In the genomic region with DNA sequence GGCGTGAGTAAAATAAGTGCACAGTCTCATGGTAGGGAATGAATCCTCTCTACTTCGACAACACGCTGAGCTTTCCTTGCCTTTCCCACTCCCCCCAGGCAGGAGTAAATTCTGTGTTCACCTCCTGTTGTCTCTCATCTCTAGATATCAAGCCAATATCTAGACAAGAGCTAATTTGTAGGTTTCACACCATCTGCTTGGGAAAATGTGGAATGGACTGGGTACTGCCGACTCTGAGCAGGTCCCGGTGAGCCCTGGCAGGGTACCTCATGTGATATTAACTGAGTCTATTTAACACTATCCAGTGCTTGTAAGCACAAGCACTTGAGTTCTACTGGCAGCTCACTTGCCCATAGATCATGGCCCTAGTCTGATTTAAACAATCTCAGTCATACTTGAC, we compare ENCODE assay signal across 28 mouse cellular contexts.
"Had no signal": no experiment of that assay in that cellular context is flagged by ENCODE, and none has a peak within 500 bp of the region (broad histone marks: within the 10 kb centered on the region; RNA-seq: fewer than 3 reads in every experiment).

No protein-coding gene starts in this region.

- H3K4me3 ChIP-seq: heart, adult 2 months; heart, embryonic 10.5 days; heart, embryonic 12.5 days; hindbrain, embryonic 10.5 days; hindbrain, embryonic 12.5 days; intestine, embryonic 15.5 days; layer of hippocampus, adult 2 months; left cerebral cortex, adult 2 months; limb, embryonic 10.5 days; limb, embryonic 12.5 days; liver, embryonic 13.5 days; liver, embryonic 15.5 days had no signal

- DNase-seq: gastrocnemius, postnatal 25 days; heart, adult 2 months; heart, postnatal 10 days; heart, postnatal 4 days; kidney, adult 18-20 months; kidney, adult 8-10 months; kidney, postnatal 10 days; kidney, postnatal 25 days; kidney, postnatal 4 days; liver; liver, embryonic 13.5 days; liver, postnatal 0 days; lung, adult 2 months had no signal

- H3K9me3 ChIP-seq: heart, embryonic 10.5 days; heart, embryonic 12.5 days; hindbrain, embryonic 10.5 days; hindbrain, embryonic 12.5 days; intestine, embryonic 15.5 days; limb, embryonic 10.5 days; limb, embryonic 12.5 days; liver, embryonic 13.5 days; liver, embryonic 15.5 days had no signal

- H3K27me3 ChIP-seq: heart, embryonic 12.5 days; hindbrain, embryonic 12.5 days; intestine, embryonic 15.5 days; limb, embryonic 12.5 days; liver, embryonic 13.5 days; liver, embryonic 15.5 days had no signal

- H3K9ac ChIP-seq: heart, embryonic 12.5 days; hindbrain, embryonic 12.5 days; hindbrain, embryonic 14.5 days; intestine, embryonic 15.5 days; limb, embryonic 12.5 days; liver, embryonic 13.5 days; liver, embryonic 15.5 days; liver, postnatal 0 days had no signal

- H3K27ac ChIP-seq: heart, adult 2 months; heart, embryonic 10.5 days; hindbrain, embryonic 10.5 days; hindbrain, embryonic 12.5 days; hindbrain, embryonic 14.5 days; intestine, embryonic 15.5 days; layer of hippocampus, adult 2 months; left cerebral cortex, adult 2 months; limb, embryonic 10.5 days; limb, embryonic 12.5 days; liver, embryonic 13.5 days; liver, embryonic 15.5 days had no signal

- H3K4me1 ChIP-seq: heart, embryonic 10.5 days; heart, embryonic 12.5 days; hindbrain, embryonic 10.5 days; hindbrain, embryonic 12.5 days; intestine, embryonic 15.5 days; limb, embryonic 10.5 days; limb, embryonic 12.5 days; liver, embryonic 13.5 days; liver, embryonic 15.5 days had no signal

- H3K4me2 ChIP-seq: heart, embryonic 12.5 days; hindbrain, embryonic 12.5 days; hindbrain, embryonic 14.5 days; intestine, embryonic 15.5 days; limb, embryonic 12.5 days; liver, embryonic 11.5 days; liver, embryonic 13.5 days; liver, embryonic 15.5 days had no signal

- ATAC-seq: hindbrain, embryonic 16.5 days; inflammation-experienced regulatory T-cells, adult 6 months; intestine, embryonic 15.5 days; intestine, postnatal 0 days; liver, postnatal 0 days had no signal

- H3K36me3 ChIP-seq: heart, embryonic 10.5 days; heart, embryonic 12.5 days; hindbrain, embryonic 10.5 days; hindbrain, embryonic 12.5 days; intestine, embryonic 15.5 days; limb, embryonic 10.5 days; limb, embryonic 12.5 days; liver, embryonic 13.5 days; liver, embryonic 15.5 days had no signal
